Mouse (Mus musculus) intestine, embryonic 14.5 days (tissue): ENCODE results near the gene Prickle1. TPM values are rescaled to one million over a fixed set of nuclear protein-coding genes. Genes with fewer than 3 reads are reported as not detected.
A peak's percentile ranks its signal among the peaks of the same experiment; 100 is the strongest.

Source experiments
- ATAC-seq: fragments of 200-750 bp; cut with Nextera tagmentation; replicated peaks from 2 replicates; pipeline ENCODE4 v1.8.0; 2017; ENCODE audit warnings: low read depth, moderate number of reproducible peaks, moderate TSS enrichment, moderate library complexity; ENCODE audit not compliant: low FRiP score, low TSS enrichment
- DNase-seq: peaks from one replicate; pipeline ENCODE4 v3.0.0-alpha.2; 2018; ENCODE audit warnings: low spot score
- H3K27ac ChIP-seq: fragments of 300-500 bp; sonication (generic); 2 replicates; pipeline ENCODE4 v1.5.1; 2014; ENCODE audit warnings: low read depth, mild to moderate bottlenecking, control low read depth
- H3K27me3 ChIP-seq: fragments of 300-500 bp; sonication (generic); replicated peaks from 2 replicates; pipeline ENCODE4 v1.6.1; 2014; ENCODE audit warnings: low read length, control low read depth; ENCODE audit not compliant: control insufficient read depth, insufficient read depth
- H3K36me3 ChIP-seq: fragments of 300-500 bp; sonication (generic); 2 replicates; pipeline ENCODE4 v1.6.1; 2014; ENCODE audit warnings: low read length, control low read depth; ENCODE audit not compliant: control insufficient read depth, insufficient read depth
- H3K4me1 ChIP-seq: fragments of 300-500 bp; sonication (generic); replicated peaks from 2 replicates; pipeline ENCODE4 v1.6.1; 2014; ENCODE audit warnings: low read length, control low read depth, mixed read lengths; ENCODE audit not compliant: control insufficient read depth, insufficient read depth
- H3K4me2 ChIP-seq: fragments of 300-500 bp; sonication (generic); 2 replicates; pipeline ENCODE4 v1.6.1; 2014; ENCODE audit warnings: low read length
- H3K4me3 ChIP-seq: fragments of 300-500 bp; sonication (generic); 2 replicates; pipeline ENCODE4 v1.5.1; 2014; ENCODE audit warnings: low read depth, low read length, control low read depth, mixed read lengths
- H3K9ac ChIP-seq: fragments of 300-500 bp; sonication (generic); 2 replicates; pipeline ENCODE4 v1.6.1; 2014; ENCODE audit warnings: mild to moderate bottlenecking, low read length
- H3K9me3 ChIP-seq: fragments of 300-500 bp; sonication (generic); 2 replicates; pipeline ENCODE4 v1.6.1; 2016; ENCODE audit warnings: low read length, control low read depth; ENCODE audit not compliant: control insufficient read depth
- WGBS: fragments of 180-500 bp; shearing (Covaris S2); extraction: QIAGEN DNeasy Blood & Tissue Kit; methylation state at CpG from one replicate; pipeline ENCODE4 v1.1.7; 2014; 5-methylcytosine and 5-hydroxymethylcytosine counted together
- polyA plus RNA-seq: library from polyadenylated mRNA; unstranded; fragments of >200 nt; fragmentation: Nextera tagmentation; extraction: Ambion mirVana; gene quantifications from 2 replicates; pipeline ENCODE4 v1.2.1, GENCODE M21; 2014

Gene Prickle1
- polyA plus RNA-seq, 1 experiment from 2014 or later = 31.0 TPM

- Histone ChIP-seq H3K27me3 (no peaks in the 10 kb centered on the region), H3K9me3 (peaks cover 4% of the 10 kb centered on the region; the same call in 1 of the 2 replicates), H3K9ac (no peak overlapping the region), H3K4me1 (peaks cover 6% of the 10 kb centered on the region; the same call in 1 of the 2 replicates), H3K27ac (no peak overlapping the region), H3K4me3 (no peak overlapping the region), H3K36me3 (peaks cover 2% of the 10 kb centered on the region; the same call in 1 of the 2 replicates), H3K4me2 (no peak overlapping the region)
- no peak for ATAC-seq
- 92% methylated on average over 10 of the region's 10 CpGs for WGBS
- DNase-seq = no peak
Observed at GRCm38 (mm10) chr15:93572889-93573288, 22.8 kb downstream of the Prickle1 start.

GRCm38 (mm10) chr15:93570881-93571495 is 24.7 kb downstream of the Prickle1 start:
- H3K4me1 ChIP-seq = peaks cover 11% of the 10 kb centered on the region; the same call in 1 of the 2 replicates
- H3K4me3 ChIP-seq = no peak overlapping the region
- no peak overlapping the region for H3K9ac ChIP-seq
- H3K4me2 ChIP-seq = no peak overlapping the region
- no peak for DNase-seq
- 0 out of 2 replicates have a peak, but pooled peaks have one; percentile 12 for ATAC-seq
- no peaks in the 10 kb centered on the region for H3K9me3 ChIP-seq
- no peaks in the 10 kb centered on the region for H3K36me3 ChIP-seq
- 58% methylated on average over 11 of the region's 11 CpGs for WGBS
- H3K27ac ChIP-seq = no peak overlapping the region
- H3K27me3 ChIP-seq = no peaks in the 10 kb centered on the region

- H3K27ac ChIP-seq = no peak overlapping the region
- H3K36me3 ChIP-seq = peaks cover 3% of the 10 kb centered on the region; the same call in 1 of the 2 replicates
- ATAC-seq = no peak
- peaks cover 11% of the 10 kb centered on the region; the same call in 1 of the 2 replicates for H3K4me1 ChIP-seq
- H3K9me3 ChIP-seq = no peaks in the 10 kb centered on the region
- 45% methylated on average over 3 of the region's 3 CpGs for WGBS
- no peaks in the 10 kb centered on the region for H3K27me3 ChIP-seq
- no peak overlapping the region for H3K4me2 ChIP-seq
- H3K4me3 ChIP-seq = no peak overlapping the region
- no peak for DNase-seq
- H3K9ac ChIP-seq = no peak overlapping the region
Observed at GRCm38 (mm10) chr15:93568911-93569310, 26.8 kb downstream of the Prickle1 start.

- no peak for DNase-seq
Observed at GRCm38 (mm10) chr15:93567546-93568307, 28.0 kb downstream of the Prickle1 start.

GRCm38 (mm10) chr15:93563491-93563890 is 32.2 kb downstream of the Prickle1 start:
- WGBS = 49% methylated on average over 5 of the region's 5 CpGs
- no peaks in the 10 kb centered on the region for H3K9me3 ChIP-seq
- 0 out of 2 replicates have a peak overlapping the region, but pooled peaks have one; percentile 43 for H3K27ac ChIP-seq
- H3K36me3 ChIP-seq = peaks cover 7% of the 10 kb centered on the region
- H3K27me3 ChIP-seq = no peaks in the 10 kb centered on the region
- DNase-seq = no peak
- H3K4me1 ChIP-seq = peaks cover 20% of the 10 kb centered on the region
- H3K4me3 ChIP-seq = no peak overlapping the region
- no peak overlapping the region for H3K9ac ChIP-seq
- H3K4me2 ChIP-seq = no peak overlapping the region
- no peak for ATAC-seq

More at GRCm38 (mm10) chr15:93567546-93568307, 28.0 kb downstream of the Prickle1 start:
- Histone ChIP-seq H3K9ac (no peak overlapping the region), H3K4me1 (peaks cover 11% of the 10 kb centered on the region; the same call in 1 of the 2 replicates), H3K4me3 (no peak overlapping the region), H3K36me3 (peaks cover 3% of the 10 kb centered on the region; the same call in 1 of the 2 replicates), H3K4me2 (no peak overlapping the region), H3K27ac (no peak overlapping the region), H3K27me3 (no peaks in the 10 kb centered on the region), H3K9me3 (no peaks in the 10 kb centered on the region)
- no peak for ATAC-seq
- WGBS = 59% methylated on average over 14 of the region's 14 CpGs

GRCm38 (mm10) chr15:93561540-93561939 is 34.2 kb downstream of the Prickle1 start:
- 68% methylated on average over 6 of the region's 6 CpGs for WGBS
- ATAC-seq = no peak
- no peak overlapping the region for H3K4me3 ChIP-seq
- H3K27ac ChIP-seq = no peak overlapping the region
- H3K27me3 ChIP-seq = no peaks in the 10 kb centered on the region
- DNase-seq = no peak
- H3K4me1 ChIP-seq = peaks cover 9% of the 10 kb centered on the region
- H3K4me2 ChIP-seq = no peak overlapping the region
- peaks cover 9% of the 10 kb centered on the region for H3K36me3 ChIP-seq
- H3K9ac ChIP-seq = no peak overlapping the region
- H3K9me3 ChIP-seq = no peaks in the 10 kb centered on the region

GRCm38 (mm10) chr15:93558421-93558820 is 37.3 kb downstream of the Prickle1 start:
- H3K4me2 ChIP-seq = no peak overlapping the region
- no peak for DNase-seq
- ATAC-seq = no peak
- H3K4me3 ChIP-seq = no peak overlapping the region
- H3K36me3 ChIP-seq = peaks cover 6% of the 10 kb centered on the region; the same call in 1 of the 2 replicates
- 93% methylated on average over 12 of the region's 12 CpGs for WGBS
- H3K27me3 ChIP-seq = no peaks in the 10 kb centered on the region
- no peak overlapping the region for H3K9ac ChIP-seq
- no peak overlapping the region for H3K27ac ChIP-seq
- H3K9me3 ChIP-seq = no peaks in the 10 kb centered on the region
- H3K4me1 ChIP-seq = peaks cover 19% of the 10 kb centered on the region

GRCm38 (mm10) chr15:93555719-93556118 is 40.0 kb downstream of the Prickle1 start:
- Histone ChIP-seq H3K4me2 (no peak overlapping the region), H3K27me3 (no peaks in the 10 kb centered on the region), H3K36me3 (peaks cover 7% of the 10 kb centered on the region; the same call in 1 of the 2 replicates), H3K27ac (no peak overlapping the region), H3K9me3 (no peaks in the 10 kb centered on the region), H3K9ac (no peak overlapping the region), H3K4me1 (peaks cover 24% of the 10 kb centered on the region; the same call in 1 of the 2 replicates), H3K4me3 (no peak overlapping the region)
- WGBS = 75% methylated on average over 8 of the region's 8 CpGs
- ATAC-seq = no peak
- DNase-seq = no peak
